Mouse (Mus musculus): ENCODE results near the gene Cd151.

Cd151 gene

GRCm38 (mm10) chr7:141487141-141487540 is 19.9 kb downstream of the Cd151 start:
- DNase-seq (ENCODE audit: extremely low read depth, insufficient read length, low spot score): no peak

GRCm38 (mm10) chr7:141491151-141491550 is 24.0 kb downstream of the Cd151 start:
- no peak for DNase-seq (ENCODE audit: extremely low read depth, insufficient read length, low spot score)

GRCm38 (mm10) chr7:141492738-141493137 is 25.5 kb downstream of the Cd151 start:
- DNase-seq (ENCODE audit: extremely low read depth, insufficient read length, low spot score): no peak

GRCm38 (mm10) chr7:141493729-141494128 is 26.5 kb downstream of the Cd151 start:
- no peak for DNase-seq (ENCODE audit: extremely low read depth, insufficient read length, low spot score)

- DNase-seq (ENCODE audit: extremely low read depth, insufficient read length, low spot score): no peak
These were observed 28.2 kb downstream of the Cd151 start for GRCm38 (mm10) chr7:141495379-141495778.

- no peak for DNase-seq (ENCODE audit: extremely low read depth, insufficient read length, low spot score)
These were observed 28.7 kb downstream of the Cd151 start for GRCm38 (mm10) chr7:141495940-141496339.

GRCm38 (mm10) chr7:141497600-141497999 is 30.4 kb downstream of the Cd151 start:
- DNase-seq (ENCODE audit: extremely low read depth, insufficient read length, low spot score): no peak

- no peak for DNase-seq (ENCODE audit: extremely low read depth, insufficient read length, low spot score)
These were observed 34.8 kb downstream of the Cd151 start for GRCm38 (mm10) chr7:141501820-141502555.

- no peak for DNase-seq (ENCODE audit: extremely low read depth, insufficient read length, low spot score)
These were observed 35.3 kb downstream of the Cd151 start for GRCm38 (mm10) chr7:141502556-141502905.

- DNase-seq (ENCODE audit: extremely low read depth, insufficient read length, low spot score): no peak
These were observed 39.1 kb downstream of the Cd151 start for GRCm38 (mm10) chr7:141506278-141506677.

GRCm38 (mm10) chr7:141508160-141508559 is 41.0 kb downstream of the Cd151 start:
- no peak for DNase-seq (ENCODE audit: extremely low read depth, insufficient read length, low spot score)

GRCm38 (mm10) chr7:141510196-141510595 is 43.0 kb downstream of the Cd151 start:
- DNase-seq (ENCODE audit: extremely low read depth, insufficient read length, low spot score): no peak

- no peak for DNase-seq (ENCODE audit: extremely low read depth, insufficient read length, low spot score)
These were observed 43.5 kb downstream of the Cd151 start for GRCm38 (mm10) chr7:141510681-141511191.

- DNase-seq (ENCODE audit: extremely low read depth, insufficient read length, low spot score): no peak
These were observed 50.4 kb downstream of the Cd151 start for GRCm38 (mm10) chr7:141517638-141518037.

- DNase-seq (ENCODE audit: extremely low read depth, insufficient read length, low spot score): no peak
These were observed 51.1 kb downstream of the Cd151 start for GRCm38 (mm10) chr7:141518296-141518695.

- no peak for DNase-seq (ENCODE audit: extremely low read depth, insufficient read length, low spot score)
These were observed 51.7 kb downstream of the Cd151 start for GRCm38 (mm10) chr7:141518926-141519325.

- no peak for DNase-seq (ENCODE audit: extremely low read depth, insufficient read length, low spot score)
These were observed 52.6 kb downstream of the Cd151 start for GRCm38 (mm10) chr7:141519795-141520194.

All from 3134 (cell line).